Mouse (Mus musculus): ENCODE measurements around the gene Olfr1457. TPM values are rescaled to one million over a fixed set of nuclear protein-coding genes. Genes with fewer than 3 reads are reported as not detected.

The Olfr1457 gene
- polyA plus RNA-seq (2014; fragmentation: Nextera tagmentation; extraction: Ambion mirVana), result not detected in 2 replicates

- no peak within 1 kb of the TSS for H3K4me3 ChIP-seq (ENCODE audit: low read length)
- H3K9me3 ChIP-seq (ENCODE audit: control insufficient read depth, low read length), result no peaks in the 10 kb centered on the region
- no peaks in the 10 kb centered on the region for H3K27me3 ChIP-seq (ENCODE audit: control insufficient read depth, insufficient read depth, low read length)
- H3K4me1 ChIP-seq (ENCODE audit: control insufficient read depth, insufficient read depth, low read length), result no peaks in the 10 kb centered on the region
- H3K9ac ChIP-seq (ENCODE audit: low read depth, low read length), result no peak within 1 kb of the TSS
- no peak within 1 kb of the TSS for H3K4me2 ChIP-seq (replicated peaks; ENCODE audit: low read depth, low read length)
- no peak for ATAC-seq (ENCODE audit: low FRiP score, low TSS enrichment)
- no peak within 1 kb of the TSS for H3K27ac ChIP-seq (ENCODE audit: low read depth, low read length)
- 77% methylated on average over 2 of the region's 2 CpGs for WGBS
- H3K36me3 ChIP-seq (ENCODE audit: control insufficient read depth, insufficient read depth, low read length), result no peaks in the 10 kb centered on the region
These were observed at the start of gene Olfr1457 for GRCm38 (mm10) chr19:13097791-13098190. Olfr1457 (minus strand) TSS chr19:13097891.

- H3K4me2 ChIP-seq (replicated peaks; ENCODE audit: low read depth, low read length), result no peak within 1 kb of the TSS
- no peak within 1 kb of the TSS for H3K27ac ChIP-seq (ENCODE audit: low read depth, low read length)
- no peaks in the 10 kb centered on the region for H3K27me3 ChIP-seq (ENCODE audit: control insufficient read depth, insufficient read depth, low read length)
- no peaks in the 10 kb centered on the region for H3K36me3 ChIP-seq (ENCODE audit: control insufficient read depth, insufficient read depth, low read length)
- H3K4me1 ChIP-seq (ENCODE audit: control insufficient read depth, insufficient read depth, low read length), result no peaks in the 10 kb centered on the region
- 81% methylated on average over 3 of the region's 3 CpGs for WGBS
- H3K9ac ChIP-seq (ENCODE audit: low read depth, low read length), result no peak within 1 kb of the TSS
- no peak for ATAC-seq (ENCODE audit: low FRiP score, low TSS enrichment)
- H3K4me3 ChIP-seq (ENCODE audit: low read length), result no peak within 1 kb of the TSS
- H3K9me3 ChIP-seq (ENCODE audit: control insufficient read depth, low read length), result no peaks in the 10 kb centered on the region
These were observed 9.0 kb upstream of the Olfr1457 start, which contains the start of gene Olfr1458 for GRCm38 (mm10) chr19:13106675-13107074. Olfr1458 (minus strand) TSS chr19:13106775.

GRCm38 (mm10) chr19:13093908-13094307 lies 3.8 kb downstream of the Olfr1457 start:
- H3K4me2 ChIP-seq (replicated peaks; ENCODE audit: low read depth, low read length), result no peak overlapping the region
- WGBS, result 92% methylated on average over 1 of the region's 1 CpGs
- ATAC-seq (ENCODE audit: low FRiP score, low TSS enrichment), result no peak

GRCm38 (mm10) chr19:13060310-13060709 lies 37.4 kb downstream of the Olfr1457 start, which contains the start of gene Olfr1454:
Olfr1454 (plus strand) TSS chr19:13060610.
- no peak within 1 kb of the TSS for H3K9ac ChIP-seq (ENCODE audit: low read depth, low read length)
- H3K36me3 ChIP-seq (ENCODE audit: control insufficient read depth, insufficient read depth, low read length), result no peaks in the 10 kb centered on the region
- H3K4me3 ChIP-seq (ENCODE audit: low read length), result no peak within 1 kb of the TSS
- H3K27ac ChIP-seq (ENCODE audit: low read depth, low read length), result no peak within 1 kb of the TSS
- H3K9me3 ChIP-seq (ENCODE audit: control insufficient read depth, low read length), result no peaks in the 10 kb centered on the region; the same call in 1 of the 2 replicates
- ATAC-seq (ENCODE audit: low FRiP score, low TSS enrichment), result no peak
- H3K27me3 ChIP-seq (ENCODE audit: control insufficient read depth, insufficient read depth, low read length), result no peaks in the 10 kb centered on the region
- H3K4me1 ChIP-seq (ENCODE audit: control insufficient read depth, insufficient read depth, low read length), result no peaks in the 10 kb centered on the region
- no peak within 1 kb of the TSS for H3K4me2 ChIP-seq (replicated peaks; ENCODE audit: low read depth, low read length)
- 74% methylated on average over 2 of the region's 2 CpGs for WGBS

More at GRCm38 (mm10) chr19:13093908-13094307, 3.8 kb downstream of the Olfr1457 start:
- no peak overlapping the region for H3K27ac ChIP-seq (ENCODE audit: low read depth, low read length)
- no peaks in the 10 kb centered on the region for H3K4me1 ChIP-seq (ENCODE audit: control insufficient read depth, insufficient read depth, low read length)
- H3K9ac ChIP-seq (ENCODE audit: low read depth, low read length), result no peak overlapping the region
- H3K4me3 ChIP-seq (ENCODE audit: low read length), result no peak overlapping the region
- no peaks in the 10 kb centered on the region for H3K36me3 ChIP-seq (ENCODE audit: control insufficient read depth, insufficient read depth, low read length)
- 0 out of 2 replicates have a peak, but pooled peaks cover 3% of the 10 kb centered on the region for H3K9me3 ChIP-seq (ENCODE audit: control insufficient read depth, low read length)
- no peaks in the 10 kb centered on the region for H3K27me3 ChIP-seq (ENCODE audit: control insufficient read depth, insufficient read depth, low read length)

Other genes starting within 250 kb of the Olfr1457 start
- gene Olfr1444, start 240.6 kb downstream of the Olfr1457 start, polyA plus RNA-seq (2014; fragmentation: Nextera tagmentation; extraction: Ambion mirVana), result not detected in 2 replicates
- gene Olfr1445, start 214.0 kb downstream of the Olfr1457 start, polyA plus RNA-seq (2014; fragmentation: Nextera tagmentation; extraction: Ambion mirVana), result not detected in 2 replicates
- not detected in 2 replicates for gene Olfr1446, start 204.4 kb downstream of the Olfr1457 start, polyA plus RNA-seq (2014; fragmentation: Nextera tagmentation; extraction: Ambion mirVana)
- not detected in 2 replicates for gene Olfr1447, start 194.1 kb downstream of the Olfr1457 start, polyA plus RNA-seq (2014; fragmentation: Nextera tagmentation; extraction: Ambion mirVana)
- gene Olfr1448, start 173.5 kb downstream of the Olfr1457 start, polyA plus RNA-seq (2014; fragmentation: Nextera tagmentation; extraction: Ambion mirVana), result not detected in 2 replicates
- gene Olfr1449, start 167.1 kb downstream of the Olfr1457 start, polyA plus RNA-seq (2014; fragmentation: Nextera tagmentation; extraction: Ambion mirVana), result not detected in 2 replicates
- not detected in 2 replicates for gene Olfr1450, start 147.6 kb downstream of the Olfr1457 start, polyA plus RNA-seq (2014; fragmentation: Nextera tagmentation; extraction: Ambion mirVana)
- gene Olfr1451, start 102.9 kb downstream of the Olfr1457 start, polyA plus RNA-seq (2014; fragmentation: Nextera tagmentation; extraction: Ambion mirVana), result not detected in 2 replicates
- gene Olfr1453, start 69.6 kb downstream of the Olfr1457 start, polyA plus RNA-seq (2014; fragmentation: Nextera tagmentation; extraction: Ambion mirVana), result not detected in 2 replicates
- gene Olfr1454, start 37.3 kb downstream of the Olfr1457 start, polyA plus RNA-seq (2014; fragmentation: Nextera tagmentation; extraction: Ambion mirVana), result not detected in 2 replicates
- not detected in 2 replicates for gene Olfr1458, start 8.9 kb upstream of the Olfr1457 start, polyA plus RNA-seq (2014; fragmentation: Nextera tagmentation; extraction: Ambion mirVana)
- not detected in 2 replicates for gene Olfr1459, start 51.7 kb upstream of the Olfr1457 start, polyA plus RNA-seq (2014; fragmentation: Nextera tagmentation; extraction: Ambion mirVana)
- gene Olfr1461, start 65.1 kb upstream of the Olfr1457 start, polyA plus RNA-seq (2014; fragmentation: Nextera tagmentation; extraction: Ambion mirVana), result not detected in 2 replicates
- not detected in 2 replicates for gene Olfr1462, start 87.8 kb upstream of the Olfr1457 start, polyA plus RNA-seq (2014; fragmentation: Nextera tagmentation; extraction: Ambion mirVana)
- gene Olfr1463, start 133.4 kb upstream of the Olfr1457 start, polyA plus RNA-seq (2014; fragmentation: Nextera tagmentation; extraction: Ambion mirVana), result not detected in 2 replicates
- gene Olfr1465, start 217.7 kb upstream of the Olfr1457 start, polyA plus RNA-seq (2014; fragmentation: Nextera tagmentation; extraction: Ambion mirVana), result not detected in 2 replicates
- not detected in 2 replicates for gene Olfr1466, start 241.0 kb upstream of the Olfr1457 start, polyA plus RNA-seq (2014; fragmentation: Nextera tagmentation; extraction: Ambion mirVana)